ENCODE assay signal across 12 mouse cellular contexts in genomic region chr2:148043271-148043975, GRCm38 (mm10). TPM values are rescaled to one million over a fixed set of nuclear protein-coding genes. Genes with fewer than 3 reads are reported as not detected.
DNase-seq lines count a peak whose midpoint lies in the region; ATAC-seq lines count a peak whose summit lies in the region.
"Had no signal": no experiment of that assay in that cellular context is flagged by ENCODE, and none has a peak within 500 bp of the region (broad histone marks: within the 10 kb centered on the region; RNA-seq: fewer than 3 reads in every experiment).

No protein-coding gene starts in this region.

- peak overlapping the region; percentile 50 for H3K4me3 ChIP-seq in heart, embryonic 15.5 days
- peak overlapping the region; percentile 38; the same call in 1 of the 2 replicates for H3K4me3 ChIP-seq in embryonic facial prominence, embryonic 14.5 days (ENCODE audit: low read depth, low read length)
- H3K4me3 ChIP-seq in limb, embryonic 10.5 days: no peak overlapping the region
- H3K4me3 ChIP-seq in midbrain, embryonic 16.5 days (ENCODE audit: low read depth, low read length): peak overlapping the region; percentile 16; the same call in 1 of the 2 replicates

- 14% methylated on average over 17 of the region's 17 CpGs for WGBS in heart, embryonic 15.5 days
- WGBS in embryonic facial prominence, embryonic 14.5 days: 4% methylated on average over 12 of the region's 17 CpGs
- 4% methylated on average over 17 of the region's 17 CpGs for WGBS in limb, embryonic 10.5 days
- WGBS in midbrain, embryonic 16.5 days: 6% methylated on average over 17 of the region's 17 CpGs

- H3K9me3 ChIP-seq in heart, embryonic 15.5 days (replicated peaks): no peaks in the 10 kb centered on the region
- no peaks in the 10 kb centered on the region for H3K9me3 ChIP-seq in embryonic facial prominence, embryonic 14.5 days (ENCODE audit: control insufficient read depth, low read length)
- H3K9me3 ChIP-seq in limb, embryonic 10.5 days (replicated peaks): no peaks in the 10 kb centered on the region
- H3K9me3 ChIP-seq in midbrain, embryonic 16.5 days (replicated peaks; ENCODE audit: control insufficient read depth, low read length, poor library complexity, severe bottlenecking): no peaks in the 10 kb centered on the region

- no peak for DNase-seq in heart, adult 18-20 months
- DNase-seq in embryonic facial prominence, embryonic 14.5 days (ENCODE audit: low spot score): no peak
- DNase-seq in limb, embryonic 10.5 days (ENCODE audit: low spot score): peak; percentile 67
- DNase-seq in thymus, adult 18-20 months: no peak
- no peak for DNase-seq in cerebellum, postnatal 36 days
- DNase-seq in frontal cortex, adult 2 months (ENCODE audit: extremely low spot score in 1 of 2, low spot score in 1 of 2): no peak
- DNase-seq: adrenal gland, postnatal 10 days; cerebellum, adult 8-10 months; gastrocnemius, postnatal 36 days had no signal

- H3K27me3 ChIP-seq in heart, embryonic 15.5 days: peaks cover 100% of the 10 kb centered on the region
- peaks cover 100% of the 10 kb centered on the region for H3K27me3 ChIP-seq in embryonic facial prominence, embryonic 14.5 days (replicated peaks; ENCODE audit: control insufficient read depth, insufficient read depth, low read length)
- peaks cover 100% of the 10 kb centered on the region for H3K27me3 ChIP-seq in limb, embryonic 10.5 days (ENCODE audit: low read depth, poor library complexity, severe bottlenecking)
- H3K27me3 ChIP-seq in midbrain, embryonic 16.5 days (ENCODE audit: control insufficient read depth, insufficient read depth, low read depth, low read length): peaks cover 75% of the 10 kb centered on the region

- H3K4me1 ChIP-seq in heart, embryonic 15.5 days (replicated peaks): peaks cover 47% of the 10 kb centered on the region
- H3K4me1 ChIP-seq in embryonic facial prominence, embryonic 14.5 days (ENCODE audit: control insufficient read depth, insufficient read depth, low read length): peaks cover 5% of the 10 kb centered on the region; the same call in 1 of the 2 replicates
- peaks cover 31% of the 10 kb centered on the region for H3K4me1 ChIP-seq in limb, embryonic 10.5 days
- H3K4me1 ChIP-seq in midbrain, embryonic 16.5 days (ENCODE audit: control insufficient read depth, insufficient read depth, low read length): peaks cover 2% of the 10 kb centered on the region

- H3K4me2 ChIP-seq in heart, embryonic 15.5 days: peak overlapping the region; percentile 72; the same call in 1 of the 2 replicates
- H3K4me2 ChIP-seq in embryonic facial prominence, embryonic 14.5 days (ENCODE audit: low read depth, low read length): peak overlapping the region; percentile 33; the same call in 1 of the 2 replicates
- no peak overlapping the region; the same call in 1 of the 2 replicates for H3K4me2 ChIP-seq in midbrain, embryonic 16.5 days (ENCODE audit: low read length)

- no peak for ATAC-seq in heart, embryonic 15.5 days (replicated peaks; ENCODE audit: insufficient number of reproducible peaks, insufficient read depth, low FRiP score, low read depth)
- ATAC-seq in embryonic facial prominence, embryonic 14.5 days (ENCODE audit: low read depth): no peak
- ATAC-seq in midbrain, embryonic 16.5 days: no peak

- no peak overlapping the region for H3K9ac ChIP-seq in heart, embryonic 15.5 days
- no peak overlapping the region for H3K9ac ChIP-seq in embryonic facial prominence, embryonic 14.5 days (ENCODE audit: low read depth, low read length)
- H3K9ac ChIP-seq in midbrain, embryonic 16.5 days (ENCODE audit: low read depth, low read length): no peak overlapping the region

- H3K27ac ChIP-seq in heart, embryonic 15.5 days: no peak overlapping the region
- H3K27ac ChIP-seq in embryonic facial prominence, embryonic 14.5 days (replicated peaks; ENCODE audit: low read depth, low read length): no peak overlapping the region
- no peak overlapping the region for H3K27ac ChIP-seq in limb, embryonic 10.5 days
- no peak overlapping the region for H3K27ac ChIP-seq in midbrain, embryonic 16.5 days (ENCODE audit: low read length)

- no peaks in the 10 kb centered on the region for H3K36me3 ChIP-seq in heart, embryonic 15.5 days
- no peaks in the 10 kb centered on the region for H3K36me3 ChIP-seq in embryonic facial prominence, embryonic 14.5 days (ENCODE audit: control insufficient read depth, insufficient read depth, low read length)
- no peaks in the 10 kb centered on the region for H3K36me3 ChIP-seq in limb, embryonic 10.5 days
- H3K36me3 ChIP-seq in midbrain, embryonic 16.5 days (ENCODE audit: control insufficient read depth, insufficient read depth, low read length): no peaks in the 10 kb centered on the region

RNA-seq across cellular contexts. Expression of gene Foxa2, which starts 3.3 kb away (rescaled TPM):
- polyA plus RNA-seq in heart, embryonic 15.5 days (2015; fragmentation: Nextera tagmentation; extraction: Ambion mirVana): 0.55 and 2.3 TPM in 2 replicates
- total RNA-seq in heart, adult 18-20 months (2021): under 1 TPM in 1 of 2 experiments, not detected in 1; 0.23 TPM
- 0.74 and 0.89 TPM in 2 replicates for polyA plus RNA-seq in embryonic facial prominence, embryonic 14.5 days (2014; fragmentation: Nextera tagmentation; extraction: Ambion mirVana)
- 0.16 TPM in 1 of 2 replicates, not detected in the other for polyA plus RNA-seq in limb, embryonic 10.5 days (2016; fragmentation: Nextera tagmentation; extraction: Ambion mirVana)
- 1.9 and 4.1 TPM in 2 replicates for polyA plus RNA-seq in midbrain, embryonic 16.5 days (2015; fragmentation: Nextera tagmentation; extraction: Ambion mirVana)
- polyA plus RNA-seq in frontal cortex, adult 2 months (2012; rRNA removed): not detected in 2 replicates
- total RNA-seq: gastrocnemius, postnatal 36 days; layer of hippocampus, adult 18-20 months had no signal
